Mouse (Mus musculus) bone marrow macrophage, adult 2 months (primary cell): ENCODE results near the gene Zbtb22.

Experiments used
- CTCF ChIP-seq: IDR thresholded peaks from 2 replicates; pipeline ENCODE4 v1.5.1; 2012; ENCODE audit warnings: low read depth, mild to moderate bottlenecking, low read length, moderate library complexity
- POLR2A ChIP-seq: IDR thresholded peaks from 2 replicates; pipeline ENCODE4 v1.6.1; 2012; ENCODE audit warnings: mild to moderate bottlenecking, low read depth, low read length, borderline replicate concordance

GRCm38 (mm10) chr17:33926207-33926932 is 10.7 kb downstream of the Zbtb22 start:
- TF ChIP-seq POLR2A (no peak), CTCF (no peak)
